Mouse (Mus musculus): ENCODE measurements around the gene Baz2b. TPM values are rescaled to one million over a fixed set of nuclear protein-coding genes. Genes with fewer than 3 reads are reported as not detected.
A peak's percentile ranks its signal among the peaks of the same experiment; 100 is the strongest.

The Baz2b gene
- total and polyA plus RNA-seq, 3 experiments = 5.7 to 11.4 TPM; not detected in 1

GRCm38 (mm10) chr2:59973962-59974361 is 235.7 kb downstream of the Baz2b start:
- Histone ChIP-seq H3K9me3 (replicated peaks; ENCODE audit: insufficient read depth, low read length) (no peaks in the 10 kb centered on the region), H3K27ac (ENCODE audit: control insufficient read depth, low read depth, low read length) (no peak overlapping the region), H3K9ac (ENCODE audit: control insufficient read depth, low read depth, low read length, poor library complexity, severe bottlenecking) (no peak overlapping the region), H3K27me3 (ENCODE audit: control insufficient read depth in 1 of 2, insufficient read depth in 2 of 2, low read length in 2 of 2) (no peaks in the 10 kb centered on the region), H3K4me3 (ENCODE audit: control insufficient read depth in 1 of 2, insufficient read depth in 1 of 2, low read depth in 2 of 2, low read length in 2 of 2) (no peak overlapping the region), H3K4me1 (ENCODE audit: control insufficient read depth in 1 of 2, insufficient read depth in 2 of 2, low read length in 2 of 2) (peaks cover 11 to 24% of the 10 kb centered on the region in 2 experiments), H3K36me3 (ENCODE audit: control insufficient read depth in 1 of 2, insufficient read depth in 2 of 2, low read length in 2 of 2) (peaks cover 0 to 28% of the 10 kb centered on the region in 2 experiments; a peak in 2 of 4 replicates), H3K79me2 (ENCODE audit: control insufficient read depth, insufficient read depth, low read length, poor library complexity) (no peaks in the 10 kb centered on the region)
- TF ChIP-seq ZC3H11A (IDR thresholded peaks at IDR 0.05; ENCODE audit: low read depth, low read length) (no peak), MAFK (IDR thresholded peaks at IDR 0.05; ENCODE audit: borderline replicate concordance, low read depth, low read length) (no peak), KAT2A (conservative IDR thresholded peaks at IDR 0.05; ENCODE audit: low read depth, low read length) (no peak), TAL1 (IDR thresholded peaks at IDR 0.05; ENCODE audit: low read length) (no peak), EP300 (IDR thresholded peaks at IDR 0.05; ENCODE audit: low read depth in 1 of 2, low read length in 2 of 2) (no peak), USF1 (IDR thresholded peaks at IDR 0.05; ENCODE audit: low read depth, low read length) (no peak), POLR2AphosphoS2 (IDR thresholded peaks at IDR 0.05; ENCODE audit: low read length) (no peak), SMC3 (IDR thresholded peaks at IDR 0.05; ENCODE audit: low read depth, low read length) (no peak), UBTF (IDR thresholded peaks at IDR 0.05; ENCODE audit: borderline replicate concordance, insufficient read depth, low read depth, low read length) (no peak), TBP (IDR thresholded peaks at IDR 0.05; ENCODE audit: low read depth, low read length) (no peak), CHD1 (IDR thresholded peaks at IDR 0.05; ENCODE audit: low read depth, low read length) (no peak)
- DNase-seq (ENCODE audit: low read depth, low spot score) = no peak

- TF ChIP-seq JUND (IDR thresholded peaks at IDR 0.05; ENCODE audit: low read depth, low read length) = no peak
- no peak for TF ChIP-seq POLR2AphosphoS5 (IDR thresholded peaks at IDR 0.05; ENCODE audit: borderline replicate concordance, low read depth, low read length)
- 0 out of 4 replicates have a peak, but pooled peaks of 1 of the 2 experiments have one; percentile 5 for TF ChIP-seq EP300 (IDR thresholded peaks at IDR 0.05; ENCODE audit: low read depth in 1 of 2, low read length in 2 of 2)
- TF ChIP-seq KAT2A (conservative IDR thresholded peaks at IDR 0.05; ENCODE audit: low read depth, low read length) = no peak
- peaks cover 2% of the 10 kb centered on the region; the same call in 1 of the 2 replicates for H3K79me2 ChIP-seq (ENCODE audit: control insufficient read depth, insufficient read depth, low read length, poor library complexity)
- DNase-seq (ENCODE audit: low read depth, low spot score) = peak; percentile 46
- peak overlapping the region; percentile 21 for H3K9ac ChIP-seq (ENCODE audit: control insufficient read depth, low read depth, low read length, poor library complexity, severe bottlenecking)
- peaks cover 10 to 23% of the 10 kb centered on the region in 2 experiments for H3K4me1 ChIP-seq (ENCODE audit: control insufficient read depth in 1 of 2, insufficient read depth in 2 of 2, low read length in 2 of 2)
- H3K27me3 ChIP-seq (ENCODE audit: control insufficient read depth in 1 of 2, insufficient read depth in 2 of 2, low read length in 2 of 2) = no peaks in the 10 kb centered on the region
- H3K27ac ChIP-seq (ENCODE audit: control insufficient read depth, low read depth, low read length) = peak overlapping the region; percentile 30; the same call in 1 of the 2 replicates
- peaks cover 0 to 31% of the 10 kb centered on the region in 2 experiments; a peak in 2 of 4 replicates for H3K36me3 ChIP-seq (ENCODE audit: control insufficient read depth in 1 of 2, insufficient read depth in 2 of 2, low read length in 2 of 2)
- H3K9me3 ChIP-seq (replicated peaks; ENCODE audit: insufficient read depth, low read length) = no peaks in the 10 kb centered on the region
- peak overlapping the region; percentile 23 to 49 for H3K4me3 ChIP-seq (ENCODE audit: control insufficient read depth in 1 of 2, insufficient read depth in 1 of 2, low read depth in 2 of 2, low read length in 2 of 2)
Measured at GRCm38 (mm10) chr2:59973104-59973641, 236.5 kb downstream of the Baz2b start.

GRCm38 (mm10) chr2:59970511-59970910 is 239.1 kb downstream of the Baz2b start:
- Histone ChIP-seq H3K4me1 (ENCODE audit: control insufficient read depth in 1 of 2, insufficient read depth in 2 of 2, low read length in 2 of 2) (peaks cover 7 to 15% of the 10 kb centered on the region in 2 experiments), H3K4me3 (ENCODE audit: control insufficient read depth in 1 of 2, insufficient read depth in 1 of 2, low read depth in 2 of 2, low read length in 2 of 2) (no peak overlapping the region), H3K9ac (ENCODE audit: control insufficient read depth, low read depth, low read length, poor library complexity, severe bottlenecking) (no peak overlapping the region), H3K27me3 (ENCODE audit: control insufficient read depth in 1 of 2, insufficient read depth in 2 of 2, low read length in 2 of 2) (no peaks in the 10 kb centered on the region), H3K27ac (ENCODE audit: control insufficient read depth, low read depth, low read length) (no peak overlapping the region), H3K79me2 (ENCODE audit: control insufficient read depth, insufficient read depth, low read length, poor library complexity) (peaks cover 2% of the 10 kb centered on the region; the same call in 1 of the 2 replicates), H3K36me3 (ENCODE audit: control insufficient read depth in 1 of 2, insufficient read depth in 2 of 2, low read length in 2 of 2) (peaks cover 0 to 15% of the 10 kb centered on the region in 2 experiments; a peak in 2 of 4 replicates), H3K9me3 (replicated peaks; ENCODE audit: insufficient read depth, low read length) (no peaks in the 10 kb centered on the region)
- TF ChIP-seq CHD1 (IDR thresholded peaks at IDR 0.05; ENCODE audit: low read depth, low read length) (no peak), EP300 (IDR thresholded peaks at IDR 0.05; ENCODE audit: low read depth in 1 of 2, low read length in 2 of 2) (no peak), POLR2AphosphoS5 (IDR thresholded peaks at IDR 0.05; ENCODE audit: borderline replicate concordance, low read depth, low read length) (no peak), UBTF (IDR thresholded peaks at IDR 0.05; ENCODE audit: borderline replicate concordance, insufficient read depth, low read depth, low read length) (no peak), TBP (IDR thresholded peaks at IDR 0.05; ENCODE audit: low read depth, low read length) (no peak), MAZ (IDR thresholded peaks at IDR 0.05; ENCODE audit: low read depth, low read length) (no peak), ZNF384 (IDR thresholded peaks at IDR 0.05; ENCODE audit: low read depth, low read length) (no peak), MAFK (IDR thresholded peaks at IDR 0.05; ENCODE audit: borderline replicate concordance, low read depth, low read length) (no peak), E2F4 (IDR thresholded peaks at IDR 0.05; ENCODE audit: borderline replicate concordance, low read depth, low read length) (no peak), MXI1 (IDR thresholded peaks at IDR 0.05; ENCODE audit: low read depth, low read length) (no peak), RCOR1 (IDR thresholded peaks at IDR 0.05; ENCODE audit: low read depth, low read length) (no peak), ZMIZ1 (IDR thresholded peaks at IDR 0.05; ENCODE audit: low read depth, low read length) (no peak)
- no peak for DNase-seq (ENCODE audit: low read depth, low spot score)
